Mouse (Mus musculus): ENCODE measurements around the gene Tlk1. TPM values are rescaled to one million over a fixed set of nuclear protein-coding genes. Genes with fewer than 3 reads are reported as not detected.

The Tlk1 gene
- polyA plus RNA-seq, 1 experiment: 7.3 TPM

- TF ChIP-seq POLR2A (IDR thresholded peaks at IDR 0.05; ENCODE audit: control insufficient read depth, low read depth, low read length) (no peak), CTCF (IDR thresholded peaks at IDR 0.05; ENCODE audit: control insufficient read depth, insufficient read depth, insufficient replicate concordance, low read depth, low read length) (no peak)
- Histone ChIP-seq H3K27me3 (ENCODE audit: control insufficient read depth, insufficient read depth, low read length) (no peaks in the 10 kb centered on the region), H3K27ac (ENCODE audit: control insufficient read depth, insufficient read depth, low read depth, low read length) (no peak overlapping the region), H3K36me3 (ENCODE audit: control insufficient read depth, insufficient read depth, low read length) (no peaks in the 10 kb centered on the region), H3K4me1 (ENCODE audit: control insufficient read depth, insufficient read depth, low read length) (no peaks in the 10 kb centered on the region), H3K4me3 (ENCODE audit: control insufficient read depth, low read depth, low read length) (no peak overlapping the region)
These were observed 35.3 kb downstream of the Tlk1 start for GRCm38 (mm10) chr2:70790246-70790645.

GRCm38 (mm10) chr2:70789331-70789730 is 36.2 kb downstream of the Tlk1 start:
- no peak overlapping the region for H3K4me3 ChIP-seq (ENCODE audit: control insufficient read depth, low read depth, low read length)
- H3K27me3 ChIP-seq (ENCODE audit: control insufficient read depth, insufficient read depth, low read length): no peaks in the 10 kb centered on the region
- H3K4me1 ChIP-seq (ENCODE audit: control insufficient read depth, insufficient read depth, low read length): no peaks in the 10 kb centered on the region
- H3K36me3 ChIP-seq (ENCODE audit: control insufficient read depth, insufficient read depth, low read length): no peaks in the 10 kb centered on the region
- no peak overlapping the region for H3K27ac ChIP-seq (ENCODE audit: control insufficient read depth, insufficient read depth, low read depth, low read length)
- TF ChIP-seq POLR2A (IDR thresholded peaks at IDR 0.05; ENCODE audit: control insufficient read depth, low read depth, low read length): no peak
- TF ChIP-seq CTCF (IDR thresholded peaks at IDR 0.05; ENCODE audit: control insufficient read depth, insufficient read depth, insufficient replicate concordance, low read depth, low read length): no peak

GRCm38 (mm10) chr2:70784447-70784846 is 41.1 kb downstream of the Tlk1 start:
- Histone ChIP-seq H3K27me3 (ENCODE audit: control insufficient read depth, insufficient read depth, low read length) (no peaks in the 10 kb centered on the region), H3K36me3 (ENCODE audit: control insufficient read depth, insufficient read depth, low read length) (no peaks in the 10 kb centered on the region), H3K4me3 (ENCODE audit: control insufficient read depth, low read depth, low read length) (no peak overlapping the region), H3K4me1 (ENCODE audit: control insufficient read depth, insufficient read depth, low read length) (no peaks in the 10 kb centered on the region), H3K27ac (ENCODE audit: control insufficient read depth, insufficient read depth, low read depth, low read length) (no peak overlapping the region)
- TF ChIP-seq CTCF (IDR thresholded peaks at IDR 0.05; ENCODE audit: control insufficient read depth, insufficient read depth, insufficient replicate concordance, low read depth, low read length) (no peak), POLR2A (IDR thresholded peaks at IDR 0.05; ENCODE audit: control insufficient read depth, low read depth, low read length) (no peak)

- H3K27ac ChIP-seq (ENCODE audit: control insufficient read depth, insufficient read depth, low read depth, low read length): no peak overlapping the region
- TF ChIP-seq POLR2A (IDR thresholded peaks at IDR 0.05; ENCODE audit: control insufficient read depth, low read depth, low read length): no peak
- TF ChIP-seq CTCF (IDR thresholded peaks at IDR 0.05; ENCODE audit: control insufficient read depth, insufficient read depth, insufficient replicate concordance, low read depth, low read length): no peak
- no peaks in the 10 kb centered on the region for H3K4me1 ChIP-seq (ENCODE audit: control insufficient read depth, insufficient read depth, low read length)
- no peaks in the 10 kb centered on the region for H3K36me3 ChIP-seq (ENCODE audit: control insufficient read depth, insufficient read depth, low read length)
- no peak overlapping the region for H3K4me3 ChIP-seq (ENCODE audit: control insufficient read depth, low read depth, low read length)
- H3K27me3 ChIP-seq (ENCODE audit: control insufficient read depth, insufficient read depth, low read length): no peaks in the 10 kb centered on the region
These were observed 42.0 kb downstream of the Tlk1 start for GRCm38 (mm10) chr2:70783504-70783903.

- TF ChIP-seq POLR2A (IDR thresholded peaks at IDR 0.05; ENCODE audit: control insufficient read depth, low read depth, low read length): no peak
- no peak for TF ChIP-seq CTCF (IDR thresholded peaks at IDR 0.05; ENCODE audit: control insufficient read depth, insufficient read depth, insufficient replicate concordance, low read depth, low read length)
- Histone ChIP-seq H3K36me3 (ENCODE audit: control insufficient read depth, insufficient read depth, low read length) (no peaks in the 10 kb centered on the region), H3K27me3 (ENCODE audit: control insufficient read depth, insufficient read depth, low read length) (no peaks in the 10 kb centered on the region), H3K4me1 (ENCODE audit: control insufficient read depth, insufficient read depth, low read length) (no peaks in the 10 kb centered on the region), H3K27ac (ENCODE audit: control insufficient read depth, insufficient read depth, low read depth, low read length) (no peak overlapping the region), H3K4me3 (ENCODE audit: control insufficient read depth, low read depth, low read length) (no peak overlapping the region)
These were observed 45.9 kb downstream of the Tlk1 start for GRCm38 (mm10) chr2:70779634-70780033.

- Histone ChIP-seq H3K27me3 (ENCODE audit: control insufficient read depth, insufficient read depth, low read length) (no peaks in the 10 kb centered on the region), H3K36me3 (ENCODE audit: control insufficient read depth, insufficient read depth, low read length) (no peaks in the 10 kb centered on the region), H3K27ac (ENCODE audit: control insufficient read depth, insufficient read depth, low read depth, low read length) (no peak overlapping the region), H3K4me3 (ENCODE audit: control insufficient read depth, low read depth, low read length) (no peak overlapping the region), H3K4me1 (ENCODE audit: control insufficient read depth, insufficient read depth, low read length) (no peaks in the 10 kb centered on the region)
- no peak for TF ChIP-seq CTCF (IDR thresholded peaks at IDR 0.05; ENCODE audit: control insufficient read depth, insufficient read depth, insufficient replicate concordance, low read depth, low read length)
- TF ChIP-seq POLR2A (IDR thresholded peaks at IDR 0.05; ENCODE audit: control insufficient read depth, low read depth, low read length): no peak
These were observed 48.8 kb downstream of the Tlk1 start for GRCm38 (mm10) chr2:70776744-70777143.

GRCm38 (mm10) chr2:70764734-70765133 is 60.8 kb downstream of the Tlk1 start:
- Histone ChIP-seq H3K27me3 (ENCODE audit: control insufficient read depth, insufficient read depth, low read length) (no peaks in the 10 kb centered on the region), H3K4me3 (ENCODE audit: control insufficient read depth, low read depth, low read length) (no peak overlapping the region), H3K36me3 (ENCODE audit: control insufficient read depth, insufficient read depth, low read length) (no peaks in the 10 kb centered on the region), H3K27ac (ENCODE audit: control insufficient read depth, insufficient read depth, low read depth, low read length) (no peak overlapping the region), H3K4me1 (ENCODE audit: control insufficient read depth, insufficient read depth, low read length) (no peaks in the 10 kb centered on the region)
- TF ChIP-seq CTCF (IDR thresholded peaks at IDR 0.05; ENCODE audit: control insufficient read depth, insufficient read depth, insufficient replicate concordance, low read depth, low read length) (no peak), POLR2A (IDR thresholded peaks at IDR 0.05; ENCODE audit: control insufficient read depth, low read depth, low read length) (no peak)

GRCm38 (mm10) chr2:70762741-70763140 is 62.8 kb downstream of the Tlk1 start:
- no peak overlapping the region for H3K27ac ChIP-seq (ENCODE audit: control insufficient read depth, insufficient read depth, low read depth, low read length)
- H3K4me1 ChIP-seq (ENCODE audit: control insufficient read depth, insufficient read depth, low read length): no peaks in the 10 kb centered on the region
- no peaks in the 10 kb centered on the region for H3K36me3 ChIP-seq (ENCODE audit: control insufficient read depth, insufficient read depth, low read length)
- TF ChIP-seq POLR2A (IDR thresholded peaks at IDR 0.05; ENCODE audit: control insufficient read depth, low read depth, low read length) (no peak), CTCF (IDR thresholded peaks at IDR 0.05; ENCODE audit: control insufficient read depth, insufficient read depth, insufficient replicate concordance, low read depth, low read length) (no peak)
- H3K4me3 ChIP-seq (ENCODE audit: control insufficient read depth, low read depth, low read length): no peak overlapping the region
- H3K27me3 ChIP-seq (ENCODE audit: control insufficient read depth, insufficient read depth, low read length): no peaks in the 10 kb centered on the region
